Mouse (Mus musculus): ENCODE data around the gene Brix1. TPM values are rescaled to one million over a fixed set of nuclear protein-coding genes. Genes with fewer than 3 reads are reported as not detected.

Brix1 gene
- total and polyA plus RNA-seq, 3 experiments, result 25.3 to 354 (median 93.4) TPM

- H3K4me1 ChIP-seq (ENCODE audit: control insufficient read depth in 1 of 2, insufficient read depth in 2 of 2), result peaks cover 0 to 47% of the 10 kb centered on the region in 2 experiments; a peak in 3 of 4 replicates
- H3K4me3 ChIP-seq (replicated peaks in 1 of 3; ENCODE audit: low read depth in 2 of 3, low read length in 2 of 3, poor library complexity in 1 of 3), result peak overlapping the region; percentile 75 to 99 (median 97)
- H3K27me3 ChIP-seq (replicated peaks), result no peaks in the 10 kb centered on the region
- H3K4me2 ChIP-seq (ENCODE audit: insufficient read depth, low read depth, poor library complexity, severe bottlenecking), result peak overlapping the region; percentile 82; the same call in 1 of the 2 replicates
- H3K9ac ChIP-seq (ENCODE audit: insufficient read depth, low read depth), result peak overlapping the region; percentile 86
- peak; percentile 74 for TF ChIP-seq MAX (IDR thresholded peaks at IDR 0.05; ENCODE audit: low read length)
- no peak for TF ChIP-seq ZC3H11A (IDR thresholded peaks at IDR 0.05; ENCODE audit: low read depth, low read length)
- no peak for TF ChIP-seq MEF2A (IDR thresholded peaks at IDR 0.05; ENCODE audit: borderline replicate concordance, low read depth, low read length)
- no peak for TF ChIP-seq ZKSCAN1 (IDR thresholded peaks at IDR 0.05; ENCODE audit: borderline replicate concordance, low read depth, low read length)
- TF ChIP-seq MYC (IDR thresholded peaks at IDR 0.05; ENCODE audit: low read depth, low read length), result peak; percentile 79
- TF ChIP-seq NRF1 (IDR thresholded peaks at IDR 0.05; ENCODE audit: low read depth, low read length), result no peak
- TF ChIP-seq EP300 (IDR thresholded peaks at IDR 0.05; ENCODE audit: low read length), result no peak
- no peak for TF ChIP-seq BHLHE40 (IDR thresholded peaks at IDR 0.05; ENCODE audit: low read depth, low read length)
- dilution Hi-C loops (cut with MboI; ENCODE audit: extremely low pct_ligation_motif_present, extremely low pct_unique_long_range_greater_than_20kb, low sequenced_read_pairs), result no loop called here
- H3K27ac ChIP-seq (ENCODE audit: insufficient read depth, low read depth), result peak overlapping the region; percentile 49; the same call in 1 of the 2 replicates
- DNase-seq (ENCODE audit: extremely low read depth), result peak; percentile 29
- H3K79me2 ChIP-seq (replicated peaks; ENCODE audit: control insufficient read depth, extremely low read depth, insufficient read depth, poor library complexity, severe bottlenecking), result peaks cover 54% of the 10 kb centered on the region
- no peaks in the 10 kb centered on the region for H3K9me3 ChIP-seq (replicated peaks; ENCODE audit: low read length)
- H3K36me3 ChIP-seq (replicated peaks in 1 of 2; ENCODE audit: control insufficient read depth in 1 of 2, insufficient read depth in 1 of 2, low read length in 1 of 2), result peaks cover 39 to 54% of the 10 kb centered on the region in 2 experiments
- in situ Hi-C loops (cut with MboI; ENCODE audit: low pct_ligation_motif_present, low pct_unique_long_range_greater_than_20kb, low sequenced_read_pairs), result loop anchor here (25.0 kb wide), 1 partner anchor 901 kb away; the partner anchor contains the start of gene Tars
Observed at GRCm38 (mm10) chr15:10486365-10486839, 655 bp upstream of the Brix1 start.

- peak overlapping the region in 2 of 3 experiments; percentile 65 to 81 for H3K4me3 ChIP-seq (replicated peaks in 1 of 3; ENCODE audit: low read depth in 2 of 3, low read length in 2 of 3, poor library complexity in 1 of 3)
- TF ChIP-seq ZMIZ1 (IDR thresholded peaks at IDR 0.05; ENCODE audit: low read depth, low read length) (no peak), USF1 (IDR thresholded peaks at IDR 0.05; ENCODE audit: low read depth, low read length) (no peak), SMC3 (IDR thresholded peaks at IDR 0.05; ENCODE audit: low read depth, low read length) (no peak), TCF12 (IDR thresholded peaks at IDR 0.05; ENCODE audit: low read depth, low read length) (no peak), POLR2AphosphoS2 (IDR thresholded peaks at IDR 0.05; ENCODE audit: low read depth, low read length) (no peak), MAZ (IDR thresholded peaks at IDR 0.05; ENCODE audit: low read depth, low read length) (no peak), ETS1 (conservative IDR thresholded peaks at IDR 0.05; ENCODE audit: low read depth, low read length) (no peak), GABPA (IDR thresholded peaks at IDR 0.05; ENCODE audit: insufficient replicate concordance, low read depth, low read length) (no peak), EP300 (IDR thresholded peaks at IDR 0.05; ENCODE audit: low read length) (no peak), NRF1 (IDR thresholded peaks at IDR 0.05; ENCODE audit: low read depth, low read length) (no peak), UBTF (IDR thresholded peaks at IDR 0.05; ENCODE audit: low read depth, low read length) (no peak)
- peaks cover 19% of the 10 kb centered on the region for H3K79me2 ChIP-seq (replicated peaks; ENCODE audit: control insufficient read depth, extremely low read depth, insufficient read depth, poor library complexity, severe bottlenecking)
- no peak for DNase-seq (ENCODE audit: extremely low read depth)
- no peaks in the 10 kb centered on the region for H3K27me3 ChIP-seq (replicated peaks)
- H3K4me2 ChIP-seq (ENCODE audit: insufficient read depth, low read depth, poor library complexity, severe bottlenecking), result peak overlapping the region; percentile 77
- no peak overlapping the region for H3K27ac ChIP-seq (ENCODE audit: insufficient read depth, low read depth)
- H3K36me3 ChIP-seq (replicated peaks in 1 of 2; ENCODE audit: control insufficient read depth in 1 of 2, insufficient read depth in 1 of 2, low read length in 1 of 2), result peaks cover 10 to 20% of the 10 kb centered on the region in 2 experiments
- in situ Hi-C loops (cut with MboI; ENCODE audit: low pct_ligation_motif_present, low pct_unique_long_range_greater_than_20kb, low sequenced_read_pairs), result no loop called here
- H3K4me1 ChIP-seq (ENCODE audit: control insufficient read depth in 1 of 2, insufficient read depth in 2 of 2), result peaks cover 4 to 19% of the 10 kb centered on the region in 2 experiments
- dilution Hi-C loops (cut with MboI; ENCODE audit: extremely low pct_ligation_motif_present, extremely low pct_unique_long_range_greater_than_20kb, low sequenced_read_pairs), result no loop called here
- H3K9ac ChIP-seq (ENCODE audit: insufficient read depth, low read depth), result peak overlapping the region; percentile 48
- no peaks in the 10 kb centered on the region for H3K9me3 ChIP-seq (replicated peaks; ENCODE audit: low read length)
Observed at GRCm38 (mm10) chr15:10470941-10471340, 14.8 kb downstream of the Brix1 start.
